Mouse (Mus musculus): ENCODE data around the gene Prl3b1.

The Prl3b1 gene

DNA sequence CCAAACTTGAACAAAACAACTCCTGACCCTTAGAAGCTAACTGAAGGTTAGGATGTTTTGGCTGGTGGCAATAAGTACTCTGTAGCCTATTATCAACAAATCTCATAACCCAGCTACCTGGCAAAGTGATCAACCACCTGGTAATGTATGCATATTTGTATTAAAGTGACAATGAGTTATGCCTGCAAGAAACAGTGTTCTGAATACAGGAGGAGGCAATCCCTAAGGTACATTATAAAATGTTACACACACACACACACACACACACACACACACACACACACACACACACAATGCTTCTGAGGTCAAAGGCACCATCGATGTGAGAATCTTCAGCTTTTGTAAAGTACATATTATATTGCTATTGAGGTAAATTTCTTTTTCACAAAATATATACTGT lies at the start of gene Prl3b1:
Gene Prl3b1, plus strand, starts transcription at position 301 of the 400 bp plus-strand sequence.
- no peak for DNase-seq

GRCm38 (mm10) chr13:27196359-27196758 lies 45.3 kb upstream of the Prl3b1 start, which contains the start of gene Prl3c1:
Gene Prl3c1 (plus strand): TSS chr13:27196659.
- no peak for DNase-seq

- no peak for DNase-seq
Observed at GRCm38 (mm10) chr13:27259136-27259535, 17.5 kb downstream of the Prl3b1 start, which contains the start of gene Prl3a1. Gene Prl3a1 (plus strand): TSS chr13:27259436.

Measured in kidney, adult 11 months (tissue).